Mouse (Mus musculus): ENCODE results near the gene Kctd19.

GRCm38 (mm10) chr8:105400016-105400415 is 13.3 kb downstream of the Kctd19 start:
- no peak for TF ChIP-seq CTCF (IDR thresholded peaks at IDR 0.05; ENCODE audit: control insufficient read depth, insufficient read depth, insufficient replicate concordance, low read depth, low read length)
- no peak for TF ChIP-seq POLR2A (IDR thresholded peaks at IDR 0.05; ENCODE audit: control insufficient read depth, low read depth, low read length)

All from testis, adult 2 months (tissue).